ENCODE assay signal across 10 mouse cellular contexts in genomic region chr4:150258388-150258787, GRCm38 (mm10). TPM values are rescaled to one million over a fixed set of nuclear protein-coding genes. Genes with fewer than 3 reads are reported as not detected.
A peak's percentile ranks its signal among the peaks of the same experiment; 100 is the strongest.
DNase-seq lines count a peak whose midpoint lies in the region; ATAC-seq lines count a peak whose summit lies in the region.
"Had no signal": no experiment of that assay in that cellular context is flagged by ENCODE, and none has a peak within 500 bp of the region (broad histone marks: within the 10 kb centered on the region; RNA-seq: fewer than 3 reads in every experiment).

No protein-coding gene starts in this region.

- DNase-seq in kidney, adult 11 months, result no peak
- peak; percentile 56 for DNase-seq in cerebellum, adult 8-10 months
- DNase-seq in forebrain, embryonic 14.5 days (ENCODE audit: low spot score), result peak; percentile 49
- DNase-seq in natural killer cell, adult 2 months (ENCODE audit: low spot score in 2 of 2), result no peak
- no peak for DNase-seq in spleen, adult 18-20 months
- no peak for DNase-seq in thymus, postnatal 25 days
- DNase-seq: kidney, adult 8-10 months had no signal

- 58% methylated on average over 14 of the region's 14 CpGs for WGBS in kidney, embryonic 16.5 days
- WGBS in forebrain, embryonic 14.5 days, result 44% methylated on average over 14 of the region's 14 CpGs
- 55% methylated on average over 14 of the region's 14 CpGs for WGBS in midbrain, embryonic 13.5 days

- no peak for ATAC-seq in kidney, embryonic 16.5 days (ENCODE audit: low FRiP score, low TSS enrichment)
- ATAC-seq in forebrain, embryonic 14.5 days, result no peak
- ATAC-seq in midbrain, embryonic 13.5 days, result no peak

- no peak overlapping the region for H3K4me2 ChIP-seq in kidney, embryonic 16.5 days (replicated peaks; ENCODE audit: low read depth, low read length)
- H3K4me2 ChIP-seq in forebrain, embryonic 14.5 days (ENCODE audit: low read length), result no peak overlapping the region
- H3K4me2 ChIP-seq in midbrain, embryonic 13.5 days (replicated peaks), result 0 out of 2 replicates have a peak overlapping the region, but pooled peaks have one; percentile 3

- H3K4me3 ChIP-seq in kidney, embryonic 16.5 days (ENCODE audit: low read length), result no peak overlapping the region
- H3K4me3 ChIP-seq in forebrain, embryonic 14.5 days (ENCODE audit: low read depth, low read length), result no peak overlapping the region
- no peak overlapping the region for H3K4me3 ChIP-seq in midbrain, embryonic 13.5 days (replicated peaks)

- peak overlapping the region; percentile 4; the same call in 1 of the 2 replicates for H3K27ac ChIP-seq in kidney, embryonic 16.5 days (ENCODE audit: low read length)
- H3K27ac ChIP-seq in forebrain, embryonic 14.5 days (ENCODE audit: low read depth, low read length), result peak overlapping the region; percentile 77
- H3K27ac ChIP-seq in midbrain, embryonic 13.5 days, result peak overlapping the region; percentile 79

- peak overlapping the region; percentile 48; the same call in 1 of the 2 replicates for H3K9ac ChIP-seq in kidney, embryonic 16.5 days (replicated peaks; ENCODE audit: low read length)
- peak overlapping the region; percentile 37 for H3K9ac ChIP-seq in forebrain, embryonic 14.5 days (ENCODE audit: low read length)
- 0 out of 2 replicates have a peak overlapping the region, but pooled peaks have one; percentile 42 for H3K9ac ChIP-seq in midbrain, embryonic 13.5 days (replicated peaks)

- H3K27me3 ChIP-seq in kidney, embryonic 16.5 days (ENCODE audit: insufficient read depth, low read length), result no peaks in the 10 kb centered on the region
- H3K27me3 ChIP-seq in forebrain, embryonic 14.5 days (replicated peaks; ENCODE audit: control insufficient read depth, insufficient read depth, low read length), result no peaks in the 10 kb centered on the region
- H3K27me3 ChIP-seq in midbrain, embryonic 13.5 days, result no peaks in the 10 kb centered on the region

- peaks cover 17% of the 10 kb centered on the region for H3K4me1 ChIP-seq in kidney, embryonic 16.5 days (ENCODE audit: insufficient read depth, low read length)
- H3K4me1 ChIP-seq in forebrain, embryonic 14.5 days (ENCODE audit: control insufficient read depth, insufficient read depth, low read length), result peaks cover 18% of the 10 kb centered on the region
- H3K4me1 ChIP-seq in midbrain, embryonic 13.5 days (replicated peaks), result peaks cover 41% of the 10 kb centered on the region

- H3K9me3 ChIP-seq in kidney, embryonic 16.5 days (ENCODE audit: low read length), result no peaks in the 10 kb centered on the region
- H3K9me3 ChIP-seq in forebrain, embryonic 14.5 days (replicated peaks; ENCODE audit: control insufficient read depth, low read length), result no peaks in the 10 kb centered on the region
- H3K9me3 ChIP-seq in midbrain, embryonic 13.5 days, result no peaks in the 10 kb centered on the region

- no peaks in the 10 kb centered on the region for H3K36me3 ChIP-seq in kidney, embryonic 16.5 days (ENCODE audit: insufficient read depth, low read length)
- H3K36me3 ChIP-seq in forebrain, embryonic 14.5 days (ENCODE audit: control insufficient read depth, insufficient read depth, low read length), result no peaks in the 10 kb centered on the region
- no peaks in the 10 kb centered on the region for H3K36me3 ChIP-seq in midbrain, embryonic 13.5 days

RNA-seq across cellular contexts. Expression of gene Eno1, which starts 21.9 kb away (rescaled TPM):
- polyA plus RNA-seq in kidney, embryonic 16.5 days (2015; fragmentation: Nextera tagmentation; extraction: Ambion mirVana), result 1,990 and 2,045 TPM in 2 replicates
- polyA plus RNA-seq in forebrain, embryonic 14.5 days (2014; fragmentation: Nextera tagmentation; extraction: Ambion mirVana), result 958 and 988 TPM in 2 replicates
- 945 and 955 TPM in 2 replicates for polyA plus RNA-seq in midbrain, embryonic 13.5 days (2015; fragmentation: Nextera tagmentation; extraction: Ambion mirVana)

RNA-seq across cellular contexts. Expression of gene Rere, which starts 23.1 kb away (rescaled TPM):
- polyA plus RNA-seq in kidney, embryonic 16.5 days (2015; fragmentation: Nextera tagmentation; extraction: Ambion mirVana), result 30.7 and 40.6 TPM in 2 replicates
- 21.2 and 25.1 TPM in 2 replicates for polyA plus RNA-seq in forebrain, embryonic 14.5 days (2014; fragmentation: Nextera tagmentation; extraction: Ambion mirVana)
- polyA plus RNA-seq in midbrain, embryonic 13.5 days (2015; fragmentation: Nextera tagmentation; extraction: Ambion mirVana), result 42.4 and 43.6 TPM in 2 replicates

RNA-seq across cellular contexts. Expression of gene Car6, which starts 57.3 kb away (rescaled TPM):
- 0.29 TPM in 1 of 2 replicates, not detected in the other for polyA plus RNA-seq in kidney, embryonic 16.5 days (2015; fragmentation: Nextera tagmentation; extraction: Ambion mirVana)
- not detected in 2 replicates for polyA plus RNA-seq in forebrain, embryonic 14.5 days (2014; fragmentation: Nextera tagmentation; extraction: Ambion mirVana)
- not detected in 2 replicates for polyA plus RNA-seq in midbrain, embryonic 13.5 days (2015; fragmentation: Nextera tagmentation; extraction: Ambion mirVana)
- polyA plus RNA-seq: spleen, adult 2 months had no signal

Comparison
In these comparisons a context has a peak if more than half of its experiments do, and no peak if none do; other contexts are left out.
1. H3K27ac ChIP-seq: peak in every context shown above with its lines; median percentile 79 in midbrain, embryonic 13.5 days; 77 in forebrain, embryonic 14.5 days; 4 in kidney, embryonic 16.5 days.
2. DNase-seq: peak in cerebellum, adult 8-10 months (single experiment) and forebrain, embryonic 14.5 days (single experiment); none in kidney, adult 11 months (single experiment), natural killer cell, adult 2 months (0 of 2), spleen, adult 18-20 months (0 of 2) and thymus, postnatal 25 days (single experiment).
3. Peak in every context shown above with its lines, with median percentiles within 50 percentile points of each other: H3K9ac ChIP-seq.